Comparison of ENCODE assay signal across 8 mouse cellular contexts in genomic region chr13:100612903-100613302, GRCm38 (mm10). TPM values are rescaled to one million over a fixed set of nuclear protein-coding genes. Genes with fewer than 3 reads are reported as not detected.
A peak's percentile ranks its signal among the peaks of the same experiment; 100 is the strongest.
DNase-seq lines count a peak whose midpoint lies in the region; TF ChIP-seq lines count a peak whose summit lies in the region.

No protein-coding gene starts in this region.

- no peak overlapping the region for H3K4me3 ChIP-seq in cerebellum, adult 2 months (replicated peaks; ENCODE audit: insufficient read depth, low read depth, low read length)
- H3K4me3 ChIP-seq in liver, adult 2 months (ENCODE audit: insufficient read depth, low read depth, low read length): no peak overlapping the region

- no peak for TF ChIP-seq CTCF in cerebellum, adult 2 months (IDR thresholded peaks at IDR 0.05; ENCODE audit: borderline replicate concordance, insufficient read depth, low read depth, low read length)
- peak; percentile 53 for TF ChIP-seq CTCF in liver, adult 2 months (IDR thresholded peaks at IDR 0.05; ENCODE audit: low read depth, low read length)

- no peak overlapping the region for H3K9ac ChIP-seq in liver, adult 2 months (ENCODE audit: low read depth, low read length)

- peaks cover 10% of the 10 kb centered on the region; the same call in 1 of the 2 replicates for H3K36me3 ChIP-seq in liver, adult 2 months (ENCODE audit: control insufficient read depth, insufficient read depth, low read length)

- H3K27ac ChIP-seq in cerebellum, adult 2 months (ENCODE audit: insufficient read depth, low read length): peak overlapping the region; percentile 36
- no peak overlapping the region for H3K27ac ChIP-seq in liver, adult 2 months (replicated peaks; ENCODE audit: insufficient read depth, low read depth, low read length)

- DNase-seq in cerebellum, adult 2 months: no peak
- DNase-seq in cerebellum, postnatal 36 days: no peak
- DNase-seq in liver, adult 2 months (ENCODE audit: extremely low read depth, low read depth, low spot score): no peak
- DNase-seq in liver: no peak
- DNase-seq in A20 (ENCODE audit: low read depth, low spot score): peak; percentile 56
- DNase-seq in ZHBTc4 (ENCODE audit: low read depth, low spot score): peak; percentile 70
- DNase-seq in urinary bladder, postnatal 14 days (ENCODE audit: low spot score): no peak
- no peak for DNase-seq in adrenal gland, adult (ENCODE audit: inconsistent age in 2 of 2, low spot score in 1 of 2)

- 43% methylated on average over 2 of the region's 2 CpGs for WGBS in cerebellum, adult 2 months
- 46% methylated on average over 2 of the region's 2 CpGs for whole genome bisulfite sequencing in liver, adult 2 months

- TF ChIP-seq POLR2A in cerebellum, adult 2 months (IDR thresholded peaks at IDR 0.05; ENCODE audit: borderline replicate concordance, insufficient read depth, low read length): no peak
- TF ChIP-seq POLR2A in liver, adult 2 months (IDR thresholded peaks at IDR 0.05; ENCODE audit: extremely low read depth, insufficient read depth, low read length): no peak

- H3K27me3 ChIP-seq in cerebellum, adult 2 months (ENCODE audit: control insufficient read depth, insufficient read depth, low read length): no peaks in the 10 kb centered on the region
- no peaks in the 10 kb centered on the region for H3K27me3 ChIP-seq in liver, adult 2 months (ENCODE audit: control insufficient read depth, insufficient read depth, low read length)

- peaks cover 22% of the 10 kb centered on the region; the same call in 1 of the 2 replicates for H3K79me2 ChIP-seq in liver, adult 2 months (ENCODE audit: control insufficient read depth, insufficient read depth, low read length)

- peaks cover 3% of the 10 kb centered on the region; the same call in 1 of the 2 replicates for H3K4me1 ChIP-seq in cerebellum, adult 2 months (ENCODE audit: control insufficient read depth, insufficient read depth, low read length)
- no peaks in the 10 kb centered on the region for H3K4me1 ChIP-seq in liver, adult 2 months (ENCODE audit: control insufficient read depth, insufficient read depth, low read length)

RNA-seq across cellular contexts. Expression of gene Marveld2, which starts 3.9 kb away (rescaled TPM):
- 13.5 and 16.4 TPM in 2 replicates for polyA plus RNA-seq in cerebellum, adult 2 months (2012; rRNA removed)
- total RNA-seq in liver, adult 2 months (2014; rRNA removed): 6.2 and 9.5 TPM in 2 replicates
- 6.4 and 8.6 TPM in 2 replicates for polyA plus RNA-seq in liver, adult 2 months (2012; rRNA removed)

RNA-seq across cellular contexts. Expression of gene Ak6, which starts 37.9 kb away (rescaled TPM):
- polyA plus RNA-seq in cerebellum, adult 2 months (2012; rRNA removed): 141 and 148 TPM in 2 replicates
- 46.4 and 52.1 TPM in 2 replicates for total RNA-seq in liver, adult 2 months (2014; rRNA removed)
- polyA plus RNA-seq in liver, adult 2 months (2012; rRNA removed): 20.3 and 20.9 TPM in 2 replicates

RNA-seq across cellular contexts. Expression of gene Rad17, which starts 37.9 kb away (rescaled TPM):
- polyA plus RNA-seq in cerebellum, adult 2 months (2012; rRNA removed): 15.6 and 17.0 TPM in 2 replicates
- 10.1 and 12.5 TPM in 2 replicates for total RNA-seq in liver, adult 2 months (2014; rRNA removed)
- polyA plus RNA-seq in liver, adult 2 months (2012; rRNA removed): 1.8 and 2.5 TPM in 2 replicates

RNA-seq across cellular contexts. Expression of gene Taf9, which starts 38.5 kb away (rescaled TPM):
- polyA plus RNA-seq in cerebellum, adult 2 months (2012; rRNA removed): 13.8 and 16.0 TPM in 2 replicates
- total RNA-seq in liver, adult 2 months (2014; rRNA removed): 2.1 and 2.5 TPM in 2 replicates
- polyA plus RNA-seq in liver, adult 2 months (2012; rRNA removed): 0.67 and 0.76 TPM in 2 replicates

RNA-seq across cellular contexts. Expression of gene Ccdc125, which starts 56.6 kb away (rescaled TPM):
- polyA plus RNA-seq in cerebellum, adult 2 months (2012; rRNA removed): 0.59 and 0.61 TPM in 2 replicates
- 2.8 and 4.0 TPM in 2 replicates for total RNA-seq in liver, adult 2 months (2014; rRNA removed)
- 1.7 and 2.2 TPM in 2 replicates for polyA plus RNA-seq in liver, adult 2 months (2012; rRNA removed)

Comparison
In these comparisons a context has a peak if more than half of its experiments do, and no peak if none do; other contexts are left out.
1. DNase-seq: peak in A20 (single experiment) and ZHBTc4 (single experiment); none in cerebellum, adult 2 months (0 of 2), cerebellum, postnatal 36 days (0 of 2), liver, adult 2 months (single experiment), liver (single experiment), urinary bladder, postnatal 14 days (single experiment) and adrenal gland, adult (0 of 2).